Mouse (Mus musculus) c-Kit-positive CD71-positive TER-119-negative erythroid progenitor cells, embryonic 14.5 days (primary cell): ENCODE results near the gene Nrf1.

ENCODE experiments used
- DNase-seq: peaks from one replicate; pipeline ENCODE4 v3.0.0-alpha.2; 2013; ENCODE audit warnings: low read depth

Gene Nrf1

GRCm38 (mm10) chr6:30078938-30079529 is 31.2 kb downstream of the Nrf1 start:
- no peak for DNase-seq

- no peak for DNase-seq
These were observed 33.6 kb downstream of the Nrf1 start for GRCm38 (mm10) chr6:30081339-30081738.

- DNase-seq, result no peak
These were observed 35.5 kb downstream of the Nrf1 start for GRCm38 (mm10) chr6:30083307-30083706.

GRCm38 (mm10) chr6:30085351-30085750 is 37.6 kb downstream of the Nrf1 start:
- no peak for DNase-seq

GRCm38 (mm10) chr6:30091221-30091620 is 43.4 kb downstream of the Nrf1 start:
- DNase-seq, result no peak

- no peak for DNase-seq
These were observed 45.0 kb downstream of the Nrf1 start for GRCm38 (mm10) chr6:30092816-30093215.

GRCm38 (mm10) chr6:30101773-30102415 is 54.1 kb downstream of the Nrf1 start:
- DNase-seq, result no peak

GRCm38 (mm10) chr6:30106091-30106490 is 58.3 kb downstream of the Nrf1 start:
- DNase-seq, result no peak

- DNase-seq, result no peak
These were observed 59.7 kb downstream of the Nrf1 start for GRCm38 (mm10) chr6:30107456-30107855.

- no peak for DNase-seq
These were observed 62.2 kb downstream of the Nrf1 start for GRCm38 (mm10) chr6:30109820-30110502.

GRCm38 (mm10) chr6:30112349-30113132 is 64.8 kb downstream of the Nrf1 start:
- DNase-seq, result no peak

GRCm38 (mm10) chr6:30114101-30114500 is 66.3 kb downstream of the Nrf1 start:
- DNase-seq, result no peak

- no peak for DNase-seq
These were observed 73.4 kb downstream of the Nrf1 start for GRCm38 (mm10) chr6:30121152-30121551.

GRCm38 (mm10) chr6:30121600-30121999 is 73.8 kb downstream of the Nrf1 start:
- no peak for DNase-seq

GRCm38 (mm10) chr6:30123391-30123790 is 75.6 kb downstream of the Nrf1 start:
- DNase-seq, result no peak

GRCm38 (mm10) chr6:30126060-30126459 is 78.3 kb downstream of the Nrf1 start:
- no peak for DNase-seq

- DNase-seq, result no peak
These were observed 79.0 kb downstream of the Nrf1 start for GRCm38 (mm10) chr6:30126766-30127165.

GRCm38 (mm10) chr6:30132399-30132798 is 84.6 kb downstream of the Nrf1 start:
- DNase-seq, result no peak

- no peak for DNase-seq
These were observed 87.8 kb downstream of the Nrf1 start for GRCm38 (mm10) chr6:30135590-30135989.

GRCm38 (mm10) chr6:30137227-30137626 is 89.4 kb downstream of the Nrf1 start:
- DNase-seq, result no peak

- DNase-seq, result no peak
These were observed 91.7 kb downstream of the Nrf1 start for GRCm38 (mm10) chr6:30139329-30140045.

- no peak for DNase-seq
These were observed 95.5 kb downstream of the Nrf1 start for GRCm38 (mm10) chr6:30143263-30143662.
